Mouse (Mus musculus): ENCODE measurements around the gene Inpp5a.

DNA sequence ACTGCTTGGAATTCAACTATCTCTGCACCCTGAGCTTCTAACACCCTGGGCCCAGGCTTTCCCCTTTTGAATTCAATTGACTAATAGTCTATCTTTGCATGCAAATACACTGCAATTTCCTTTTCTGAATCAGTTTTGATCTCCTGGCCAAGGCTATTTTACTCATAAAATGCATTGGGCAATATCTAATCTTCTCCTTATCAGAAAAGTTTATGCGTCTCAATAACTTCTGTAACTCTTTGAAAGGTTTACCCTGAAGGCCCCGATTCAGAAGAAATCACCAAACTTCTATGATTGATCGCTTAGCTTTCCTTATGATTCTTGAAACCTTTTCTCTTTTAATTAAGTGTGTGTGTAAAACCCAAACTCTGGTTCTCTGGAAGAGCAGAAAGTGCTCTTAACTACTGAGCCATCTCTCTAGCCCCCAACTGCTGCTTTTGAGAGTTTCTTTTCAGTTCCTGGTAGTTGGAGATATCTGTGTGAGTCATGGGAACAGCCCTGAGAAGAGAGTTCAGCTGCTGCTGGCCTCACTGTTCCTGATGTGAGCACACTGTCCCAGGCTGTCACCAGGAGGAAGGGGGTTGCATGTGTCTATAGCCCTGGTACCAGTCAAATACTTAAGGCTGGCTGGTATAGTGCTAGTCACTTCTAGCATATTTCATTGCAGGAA is 27.9 kb upstream of the Inpp5a start:
- no peak for TF ChIP-seq CTCF (IDR thresholded peaks at IDR 0.05; ENCODE audit: control insufficient read depth, insufficient read depth, low read length)
- TF ChIP-seq POLR2A (IDR thresholded peaks at IDR 0.05; ENCODE audit: borderline replicate concordance, control insufficient read depth, low read depth, low read length), result no peak
